Mouse (Mus musculus) liver, embryonic 14.5 days (tissue): Measurements from ENCODE around the gene Mrps12.

ENCODE experiments used
- CTCF ChIP-seq: IDR thresholded peaks from 2 replicates; pipeline ENCODE4 v1.5.1; 2016; ENCODE audit warnings: antibody characterized with exemption, low read depth, control low read depth
- EP300 ChIP-seq: IDR thresholded peaks from 2 replicates; pipeline ENCODE4 v1.6.1; 2016; ENCODE audit warnings: antibody characterized with exemption, low read depth

DNA sequence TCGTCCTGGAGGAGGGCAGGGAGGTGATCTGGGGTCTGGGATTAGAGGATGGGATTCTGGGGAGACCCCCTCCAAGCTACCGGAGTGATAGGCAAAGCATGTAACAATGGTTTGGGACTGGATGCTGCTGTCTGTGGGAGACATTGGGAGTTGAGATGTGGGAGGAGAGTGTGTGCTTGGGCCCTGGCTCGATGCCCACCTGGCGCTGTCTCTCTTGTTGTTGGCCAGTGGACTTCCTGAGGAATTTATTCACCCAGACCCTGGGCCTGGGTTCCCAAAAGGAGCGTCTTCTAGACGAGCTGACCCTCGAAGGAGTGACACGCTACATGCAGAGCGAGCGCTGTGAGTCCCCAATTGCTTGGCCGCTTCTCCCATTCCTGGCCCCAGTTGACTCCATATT lies 30.2 kb upstream of the Mrps12 start:
- no peak for TF ChIP-seq EP300
- no peak for TF ChIP-seq CTCF
